Mouse (Mus musculus) ES-Bruce4 (cell line): ENCODE data around the gene Cfap20.

ENCODE experiments used
- CTCF ChIP-seq: IDR thresholded peaks from one replicate; pipeline ENCODE4 v1.8.1; 2011; ENCODE audit warnings: low read depth, low read length
- POLR2A ChIP-seq: IDR thresholded peaks from one replicate; pipeline ENCODE4 v1.8.1; 2011; ENCODE audit warnings: low read length; ENCODE audit not compliant: insufficient read depth

DNA sequence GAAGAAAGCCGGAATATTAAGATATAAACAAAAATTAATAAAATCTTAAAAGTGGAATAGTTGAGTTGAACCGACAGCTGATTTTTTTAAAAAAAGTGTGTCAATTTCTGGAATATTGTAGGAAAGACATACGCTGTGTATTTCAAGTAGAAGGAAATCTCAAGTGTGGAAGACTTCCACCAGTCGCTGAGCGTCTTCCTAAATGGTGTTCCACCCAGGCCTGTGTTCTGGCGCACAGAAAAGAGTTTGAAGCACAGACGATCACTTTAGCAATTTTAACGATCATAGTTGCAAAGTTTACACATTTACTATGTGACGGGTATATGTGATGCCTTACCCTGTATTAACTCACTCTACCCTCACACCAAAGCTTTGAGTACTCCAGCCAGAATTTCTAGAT lies 802 bp upstream of the Cfap20 start:
- TF ChIP-seq CTCF (no peak), POLR2A (no peak)
